Mouse (Mus musculus) layer of hippocampus, postnatal 36 days (tissue): ENCODE results near the gene Tmc1. TPM values are rescaled to one million over a fixed set of nuclear protein-coding genes. Genes with fewer than 3 reads are reported as not detected.

Source experiments
- DNase-seq, 2 experiments: peaks; one replicate each; pipeline ENCODE4 v3.0.0; 2022
- total RNA-seq, 2 experiments: library from RNA; stranded (reverse); gene quantifications; 2 replicates each; pipeline ENCODE4 v1.2.3; 2021

Gene Tmc1
- not detected for total RNA-seq

DNA sequence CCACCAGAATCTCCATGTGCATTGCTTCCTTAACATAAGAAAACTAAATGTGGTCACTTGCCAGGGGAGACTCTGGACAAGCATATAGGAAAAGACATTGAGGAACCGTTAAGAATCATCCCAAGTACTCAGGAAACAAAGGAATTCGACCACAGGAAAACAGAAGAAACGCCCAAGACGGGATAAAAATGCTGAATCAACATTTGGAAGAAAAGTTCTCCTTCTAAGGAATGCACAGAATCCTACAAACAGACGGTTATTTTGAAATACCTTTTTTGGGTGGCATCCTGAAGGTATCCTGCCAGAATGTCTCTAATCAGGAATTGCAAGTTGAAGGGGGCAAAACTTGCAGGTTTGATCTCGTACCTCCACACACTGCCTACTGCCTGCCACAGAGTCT lies at the start of gene Tmc1:
Gene Tmc1, minus strand, starts transcription at position 329 of the 400 bp plus-strand sequence.
- no peak for DNase-seq

DNA sequence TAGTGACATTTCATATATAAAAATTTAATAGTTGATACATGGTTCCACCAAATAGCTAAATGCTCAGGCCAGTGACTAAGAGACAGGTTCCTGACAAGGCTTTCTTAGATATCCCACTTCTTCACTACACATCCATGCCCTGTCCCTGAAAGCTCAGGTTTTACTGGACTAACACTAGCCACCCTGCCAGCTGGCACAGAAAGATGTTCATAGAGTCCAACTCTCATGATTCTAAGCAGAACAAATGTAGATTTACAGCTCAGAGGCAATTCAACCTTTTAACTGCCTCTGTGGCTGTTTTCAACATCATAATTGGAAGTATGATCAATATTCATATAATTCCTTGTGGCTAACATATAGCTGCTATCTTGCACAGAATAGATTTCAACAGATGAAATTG lies 47.5 kb upstream of the Tmc1 start:
- no peak for DNase-seq

DNA sequence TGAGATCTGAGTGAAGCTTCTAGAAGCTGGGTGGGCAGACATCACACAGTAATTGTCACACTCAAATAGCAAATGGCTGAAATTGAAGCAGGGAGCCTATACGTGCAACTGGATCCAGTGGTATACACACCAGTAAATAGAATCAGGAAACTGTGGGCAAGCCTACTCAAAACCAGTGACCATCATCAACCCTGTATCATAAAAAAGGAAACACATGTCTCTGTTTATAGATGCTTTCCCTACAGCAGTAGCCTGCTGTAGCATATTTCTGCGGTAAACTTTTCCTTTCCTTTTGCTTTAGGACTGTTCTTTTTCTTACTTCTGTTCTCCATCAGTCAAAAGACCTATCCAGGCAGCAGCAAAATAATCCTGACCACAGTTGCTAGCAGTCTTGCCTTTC lies 25.2 kb upstream of the Tmc1 start:
- no peak for DNase-seq

DNA sequence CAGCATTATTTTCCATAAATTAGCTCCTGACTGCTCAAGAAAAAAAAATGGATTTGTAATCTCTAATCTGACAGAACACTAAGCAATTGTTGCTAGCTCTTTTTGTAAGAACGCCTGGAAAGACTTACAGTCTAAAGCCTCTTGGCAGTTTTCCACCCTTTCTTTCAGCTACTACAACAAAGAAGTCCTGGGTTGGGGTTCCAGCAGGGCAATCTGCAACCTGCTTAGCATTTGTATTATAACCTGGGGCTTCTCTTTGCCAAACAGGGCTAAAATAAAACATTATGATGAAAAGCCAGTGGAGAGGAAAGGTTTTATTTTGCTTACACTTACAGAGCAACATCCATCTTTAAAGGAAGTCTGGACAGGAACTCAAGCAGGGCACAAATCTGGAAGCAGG lies 24.1 kb upstream of the Tmc1 start:
- no peak for DNase-seq

DNA sequence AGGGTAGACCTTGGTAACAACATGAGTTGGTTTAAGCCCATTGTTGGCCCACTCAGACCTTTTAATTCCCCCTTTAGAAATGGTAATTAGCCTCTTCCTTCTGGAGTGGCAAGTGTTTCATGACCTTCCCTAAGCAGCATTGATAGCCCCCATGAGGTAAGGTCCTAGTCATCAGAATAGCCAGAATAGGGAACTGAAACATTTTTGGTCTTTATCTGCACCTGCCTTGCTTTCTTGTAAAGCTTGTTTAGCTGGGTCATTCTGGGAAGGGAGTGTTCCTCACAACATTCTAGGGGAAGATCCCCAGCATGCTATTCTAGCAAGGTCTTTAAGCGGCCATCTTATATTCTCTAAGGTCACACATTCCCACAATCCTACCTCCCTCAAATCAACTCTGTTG lies 17.9 kb upstream of the Tmc1 start:
- DNase-seq = no peak

DNA sequence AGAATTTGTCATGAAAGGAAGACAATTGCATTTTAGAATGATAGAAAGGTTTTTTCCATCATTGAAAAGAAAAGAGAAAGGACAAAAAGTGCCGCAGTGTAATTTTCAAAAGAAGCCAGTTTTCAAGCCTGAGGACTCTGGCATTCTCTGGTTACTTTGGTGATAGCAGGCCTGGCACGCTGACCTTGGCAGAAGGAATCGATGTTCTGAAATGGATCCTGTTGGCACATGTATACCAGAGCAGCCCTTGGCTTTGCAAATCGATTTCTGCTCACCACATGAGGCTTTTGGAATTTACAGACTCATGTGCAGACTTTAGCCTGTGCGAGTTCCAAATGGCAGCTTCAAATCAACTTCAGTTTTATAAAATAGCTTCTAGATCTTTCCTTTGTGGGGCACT lies 813 bp upstream of the Tmc1 start:
- DNase-seq = peak; percentile 1 to 4

DNA sequence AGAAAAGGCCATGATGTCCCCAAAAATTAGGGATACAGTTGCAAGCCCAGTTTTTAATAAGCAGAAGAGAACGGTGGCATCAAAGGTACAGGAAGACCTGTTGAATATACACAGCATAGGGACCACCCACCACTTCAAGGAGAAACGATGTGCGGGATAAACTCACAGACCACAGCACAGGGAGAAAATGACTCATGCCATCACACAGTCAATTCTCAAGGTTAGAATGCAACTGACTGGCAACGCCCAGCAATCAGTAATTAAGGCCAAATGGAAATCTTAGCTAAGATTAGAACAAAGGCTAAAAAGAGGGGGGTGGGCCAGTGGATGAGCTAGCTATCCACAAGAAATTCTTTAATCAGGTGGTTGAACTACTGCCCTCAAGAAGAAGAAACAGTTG lies 9.6 kb downstream of the Tmc1 start:
- DNase-seq = no peak

DNA sequence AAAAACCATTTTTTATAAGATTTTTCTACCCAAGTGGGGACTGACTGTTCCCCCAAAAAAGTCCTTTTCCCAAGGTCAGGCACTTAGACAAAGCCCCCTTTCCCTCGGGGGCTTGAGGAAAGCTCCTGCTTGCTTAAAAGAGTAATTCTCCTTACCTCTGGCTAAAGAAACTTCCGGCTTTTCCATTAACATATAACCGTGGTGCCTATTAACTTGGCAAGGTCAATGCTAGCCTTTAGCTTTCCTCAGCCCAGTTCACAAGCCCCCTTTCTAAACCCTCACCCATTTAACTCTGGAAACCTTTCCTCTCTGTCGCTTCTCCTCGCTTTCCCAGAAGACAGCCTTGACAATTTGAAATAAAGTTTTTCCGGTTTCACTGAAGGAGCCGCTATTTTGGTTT lies 29.7 kb downstream of the Tmc1 start:
- no peak for DNase-seq

DNA sequence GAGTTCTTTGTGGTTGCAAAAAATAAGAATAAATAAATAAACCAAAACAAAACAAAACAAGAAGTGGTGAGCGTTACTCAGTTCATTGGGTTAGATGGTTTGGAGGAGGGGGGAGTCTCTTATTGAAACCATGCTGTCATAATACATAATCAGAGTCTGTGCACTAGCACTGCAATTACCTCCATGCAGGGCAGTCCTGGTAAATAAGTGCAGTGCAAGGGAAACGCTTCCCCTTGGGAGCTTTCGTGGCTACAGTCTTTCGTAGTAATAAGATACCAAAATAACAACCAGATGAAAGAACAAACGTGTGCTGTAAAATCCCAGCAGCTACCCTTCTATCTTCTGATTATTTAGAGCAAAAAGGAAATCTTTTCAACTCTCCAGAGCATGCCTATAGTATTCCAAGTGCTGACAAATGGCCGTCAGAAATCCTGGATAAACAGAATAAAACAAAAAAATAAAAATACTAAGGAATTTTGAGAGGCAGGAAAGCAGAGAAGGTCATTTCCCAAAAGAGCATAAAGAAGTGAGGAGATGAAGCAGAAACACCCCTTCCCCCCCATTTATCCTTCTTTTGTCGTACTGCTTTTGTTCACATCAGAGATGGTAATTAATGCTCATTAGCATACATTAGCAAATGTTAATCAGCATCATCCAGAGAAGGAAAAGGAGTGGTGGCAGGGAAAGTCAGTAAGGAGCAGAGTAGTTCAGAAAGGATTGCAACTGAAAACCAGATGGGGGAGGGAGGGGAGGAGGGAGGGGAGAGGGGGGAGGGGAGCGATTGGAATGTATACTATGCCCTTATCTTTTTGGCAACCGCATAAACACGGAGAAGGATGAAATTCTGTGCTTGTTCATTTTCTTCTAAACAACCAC lies 30.4 kb downstream of the Tmc1 start:
- DNase-seq = no peak

DNA sequence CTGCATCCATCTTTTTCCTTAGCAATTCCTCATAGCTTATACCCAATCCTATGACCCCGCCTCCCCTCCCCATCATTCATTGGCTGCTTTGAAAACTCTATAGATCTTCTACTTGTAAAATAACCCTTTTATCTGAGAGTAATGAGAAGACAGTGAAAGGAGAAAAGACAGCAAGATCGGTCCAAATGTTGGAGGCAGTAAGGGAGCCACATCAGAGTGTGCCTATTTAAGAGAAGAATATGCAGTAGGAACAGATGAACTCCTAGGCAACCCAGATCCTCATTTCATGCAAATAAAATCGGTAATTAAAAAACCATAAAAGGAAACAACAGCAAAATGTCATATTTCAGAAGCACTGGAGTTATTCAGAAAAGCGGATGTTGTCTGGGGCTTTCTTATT lies 35.8 kb downstream of the Tmc1 start:
- DNase-seq = no peak

DNA sequence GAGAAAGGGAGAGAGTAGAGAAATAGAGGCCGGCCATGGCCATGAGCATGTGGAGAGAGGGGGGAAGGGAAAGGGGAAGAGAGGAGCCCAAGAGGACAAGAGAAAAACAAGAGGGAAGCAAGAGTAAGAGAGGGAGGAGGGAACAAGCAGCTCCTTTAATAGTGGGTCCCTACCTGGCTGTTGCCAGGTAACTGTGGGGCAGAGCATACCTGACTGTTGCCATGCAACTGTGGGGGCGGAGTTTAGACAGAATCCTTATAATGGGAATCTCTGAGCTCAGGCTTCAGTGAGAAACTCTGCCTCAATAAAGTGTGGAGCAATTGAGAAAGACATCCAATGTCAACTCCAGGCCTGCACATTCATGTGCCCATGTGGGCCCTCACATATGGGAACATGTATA lies 38.9 kb downstream of the Tmc1 start:
- DNase-seq = no peak

DNA sequence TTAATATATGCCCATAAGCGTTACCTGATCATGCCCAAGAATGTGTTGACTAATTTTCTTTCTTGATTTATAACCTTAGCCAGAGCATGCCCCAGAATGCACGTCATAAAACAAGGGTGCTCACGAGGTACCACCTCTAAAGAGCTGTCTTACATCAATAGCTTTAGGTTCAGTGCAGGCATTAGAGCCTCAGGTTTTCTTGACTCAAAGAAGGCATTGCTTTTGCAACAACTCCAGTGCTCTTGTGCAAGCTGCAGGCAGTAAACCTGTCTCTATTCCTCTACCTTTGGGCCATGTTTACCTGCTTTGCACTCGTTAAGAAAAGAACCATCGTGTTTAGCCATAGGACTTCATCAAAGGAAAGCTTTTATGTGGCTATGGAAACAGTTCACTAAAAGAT lies 43.6 kb downstream of the Tmc1 start:
- DNase-seq = no peak

DNA sequence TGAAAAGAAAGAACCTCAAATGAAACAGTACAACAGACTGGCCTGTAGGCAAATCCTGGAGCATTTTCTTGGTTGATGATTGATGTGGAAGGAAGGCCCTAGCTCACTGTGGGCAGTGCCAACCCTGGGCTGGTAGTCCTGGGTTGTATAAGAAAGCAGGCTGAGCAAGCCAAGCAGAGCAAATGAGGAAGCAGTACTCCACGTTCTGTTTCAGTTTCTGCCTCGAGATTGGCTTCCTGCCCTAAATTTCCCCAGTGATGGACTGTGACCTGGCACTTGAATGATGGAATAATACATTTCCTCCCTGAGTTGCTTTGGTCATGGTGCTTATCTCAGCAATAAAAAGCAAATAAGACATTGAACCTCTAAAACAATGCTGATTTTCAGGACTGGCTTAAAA lies 72.8 kb downstream of the Tmc1 start:
- no peak for DNase-seq

DNA sequence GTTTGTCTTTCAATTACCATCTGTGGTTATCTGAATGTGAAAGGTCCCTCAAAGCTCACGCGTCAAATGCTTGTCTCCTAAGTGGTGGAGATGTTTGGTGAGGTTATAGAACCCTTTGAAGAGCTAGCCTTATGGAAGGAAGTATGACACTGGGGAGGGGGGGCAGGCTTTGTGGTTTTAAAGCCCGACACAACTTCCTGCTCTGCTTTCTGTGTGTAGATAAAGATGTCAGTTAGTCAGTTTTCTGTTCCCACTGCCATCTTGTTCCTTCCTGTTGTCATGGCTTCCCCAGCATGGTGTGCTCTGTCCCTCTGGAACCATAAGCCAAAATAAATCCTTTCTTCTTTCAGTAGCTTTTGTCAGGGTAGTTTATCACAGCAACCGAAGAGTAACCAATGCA lies 78.1 kb downstream of the Tmc1 start:
- DNase-seq = no peak

DNA sequence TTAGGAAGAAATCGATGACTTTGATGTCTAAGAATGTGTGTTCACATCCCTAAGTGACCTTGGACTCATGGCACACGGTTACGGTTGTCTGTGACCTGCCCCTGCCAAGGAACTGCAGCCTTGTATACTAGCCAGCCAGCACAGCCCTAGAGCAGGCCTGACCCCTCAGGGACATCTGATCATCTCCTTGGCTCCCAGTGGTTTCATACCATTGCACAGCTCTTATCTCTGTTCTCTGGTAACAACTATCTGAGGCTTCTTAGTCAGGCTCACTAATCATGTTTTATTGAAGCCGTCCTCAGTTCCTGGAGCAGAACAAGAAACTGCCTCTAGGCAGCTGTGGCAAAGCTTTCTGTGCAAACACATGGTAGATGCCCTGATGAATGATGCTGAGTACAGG lies 92.2 kb downstream of the Tmc1 start:
- no peak for DNase-seq

DNA sequence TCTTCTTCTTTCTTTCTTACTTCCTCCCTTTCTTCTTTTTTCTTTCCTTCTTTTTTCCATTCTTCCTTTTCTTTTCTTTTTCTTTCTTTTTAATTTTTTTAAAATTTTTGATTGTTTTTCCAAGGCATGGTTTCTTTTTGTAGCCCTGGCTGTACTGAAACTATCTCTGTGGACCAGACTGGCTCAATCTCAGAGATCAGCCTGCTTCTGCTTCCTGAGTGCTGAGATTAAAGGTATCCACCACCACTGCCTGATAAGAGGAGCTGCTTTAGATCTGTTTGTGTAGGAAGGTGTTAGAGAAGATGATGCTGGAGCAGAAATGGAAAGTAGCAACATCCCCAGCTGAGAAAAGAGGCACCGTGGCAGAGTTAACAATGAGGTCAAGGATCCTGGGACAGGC lies 93.7 kb downstream of the Tmc1 start:
- no peak for DNase-seq

DNA sequence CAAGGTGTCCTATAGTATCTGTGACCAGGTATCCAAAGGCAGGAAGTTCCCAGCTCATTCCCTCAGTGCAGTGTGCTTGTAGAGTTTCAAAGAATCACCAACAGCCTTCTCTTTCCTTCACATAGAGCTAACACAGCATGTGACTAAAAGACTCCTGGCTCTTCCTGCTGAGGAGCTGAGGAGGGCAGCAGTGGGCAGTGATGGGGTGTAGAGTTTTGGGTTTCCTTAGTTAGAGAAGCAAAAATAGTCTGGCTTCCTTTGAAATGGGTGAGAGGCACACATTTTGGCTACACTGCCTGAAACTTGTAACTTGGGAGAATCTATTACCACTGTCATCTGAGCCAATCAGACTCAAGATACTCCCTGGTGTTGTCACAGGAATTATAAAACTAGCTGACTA lies 96.2 kb downstream of the Tmc1 start:
- no peak for DNase-seq

DNA sequence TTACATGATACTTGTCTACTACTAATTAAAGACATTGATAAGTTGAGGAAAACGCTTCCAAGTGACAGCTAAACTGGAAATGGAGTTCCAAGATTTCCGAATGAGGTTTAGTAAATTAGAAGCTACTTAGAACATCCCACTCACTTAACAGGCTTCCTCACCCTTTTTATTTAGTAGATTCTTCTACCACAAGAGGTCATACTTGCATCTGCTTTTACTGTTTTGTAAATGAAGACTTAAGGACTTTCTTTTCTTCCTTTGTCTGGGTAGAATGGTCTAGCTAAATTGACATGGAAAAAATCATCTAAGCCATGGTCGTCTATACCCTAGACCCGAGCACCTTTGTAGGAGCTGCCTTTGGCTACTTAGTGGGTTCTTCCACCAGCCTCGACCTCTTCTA lies 105.1 kb downstream of the Tmc1 start:
- DNase-seq = no peak

DNA sequence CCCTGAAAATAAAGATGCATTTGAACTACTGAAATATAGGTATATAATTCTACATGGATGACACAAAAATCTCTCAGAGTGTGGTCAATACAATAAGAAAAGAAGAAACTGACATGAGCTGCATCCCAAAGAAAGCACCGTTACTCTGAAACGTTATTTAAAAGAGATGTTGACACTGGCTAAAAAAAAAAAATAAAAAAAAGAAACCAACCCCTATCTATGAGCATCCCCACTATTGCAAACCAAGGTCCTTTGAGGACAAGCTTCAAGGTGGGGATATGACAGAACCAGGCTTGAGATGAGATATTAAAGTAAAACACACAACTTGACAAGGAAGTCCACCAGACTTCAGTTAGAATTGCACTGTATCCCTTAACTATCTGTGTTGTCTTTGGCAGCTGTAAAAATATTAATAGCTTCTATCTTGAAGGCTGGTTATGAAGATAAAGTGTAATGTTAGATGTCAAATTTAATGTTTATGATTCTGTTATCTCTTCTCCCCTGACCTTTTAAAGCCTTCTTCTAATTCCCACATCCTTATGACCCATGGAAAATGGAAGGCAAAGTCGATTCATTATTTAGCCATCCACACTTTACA lies 106.4 kb downstream of the Tmc1 start:
- DNase-seq = no peak

DNA sequence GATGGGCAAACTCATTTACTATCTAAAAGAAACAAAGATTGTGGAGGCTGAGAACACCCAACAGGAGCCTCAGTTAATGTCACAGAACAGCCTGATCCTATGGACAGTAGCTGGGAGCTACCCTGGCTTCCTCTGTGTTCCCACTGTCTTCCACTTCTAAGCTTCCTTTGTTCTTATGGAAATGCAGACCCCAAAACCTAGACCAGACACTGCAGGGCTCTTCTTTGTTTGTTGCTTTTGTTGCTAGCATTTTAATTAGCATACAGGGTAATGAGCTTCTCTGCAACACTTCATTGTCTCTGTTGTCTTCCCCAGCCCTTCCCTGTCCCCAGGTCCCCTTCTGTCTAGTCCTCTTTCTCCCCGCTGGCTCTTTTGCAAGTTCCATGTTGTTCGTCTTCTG lies 116.6 kb downstream of the Tmc1 start:
- no peak for DNase-seq

DNA sequence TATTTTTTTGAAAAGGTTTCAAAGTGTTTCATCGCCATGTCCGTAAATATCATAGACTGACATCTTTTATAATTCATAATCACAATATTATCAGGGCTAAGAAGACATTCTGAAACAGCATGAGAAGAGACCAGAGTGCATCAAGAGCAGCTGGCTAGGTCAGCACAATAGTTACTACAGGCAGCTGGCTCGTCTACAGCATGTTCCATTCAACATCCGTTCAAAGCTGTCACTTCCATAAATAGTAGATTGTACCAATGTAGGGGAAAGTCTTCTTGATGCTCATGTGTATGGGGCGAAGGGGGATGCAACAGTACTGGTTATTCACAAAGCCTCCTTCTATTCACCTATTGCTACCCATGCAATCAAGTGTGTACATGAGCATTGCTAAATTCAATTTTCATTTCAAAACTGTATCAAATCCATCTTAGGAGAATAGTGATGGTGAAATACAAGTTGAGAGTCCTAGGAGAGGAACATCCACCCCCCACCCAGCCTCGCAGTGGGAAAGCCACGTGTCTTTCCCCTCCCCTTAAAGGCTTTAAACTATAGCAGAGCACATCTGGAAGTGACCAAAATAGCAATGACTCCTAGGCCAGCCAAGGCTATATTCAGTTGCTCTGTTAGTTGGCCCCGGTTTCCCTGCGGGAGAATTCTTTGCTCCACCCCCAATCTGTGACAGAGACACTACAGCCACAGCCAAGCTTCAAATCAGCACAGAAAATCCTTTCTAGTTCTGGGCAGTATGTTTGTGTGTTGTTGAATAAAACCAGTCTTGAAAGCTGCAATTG lies 117.8 kb downstream of the Tmc1 start:
- no peak for DNase-seq

DNA sequence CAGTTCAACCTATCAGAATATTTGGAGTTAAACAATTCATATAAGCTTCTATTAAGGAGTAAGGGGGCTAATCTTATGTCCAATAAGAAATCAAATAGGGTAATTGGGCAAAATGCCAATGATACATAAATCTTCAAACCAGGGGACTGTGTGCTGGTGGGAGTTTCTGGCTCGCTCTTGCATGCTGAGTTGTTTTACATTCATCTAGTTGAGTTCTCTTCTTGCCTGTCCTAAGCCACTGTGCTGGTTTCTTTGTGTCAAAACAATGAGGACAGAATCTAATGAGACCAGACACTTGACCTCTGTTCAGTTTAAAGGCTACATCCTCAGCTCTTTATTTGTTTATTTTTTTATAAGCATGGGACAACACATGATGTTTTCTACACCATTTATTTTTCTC lies 119.1 kb downstream of the Tmc1 start:
- DNase-seq = no peak

DNA sequence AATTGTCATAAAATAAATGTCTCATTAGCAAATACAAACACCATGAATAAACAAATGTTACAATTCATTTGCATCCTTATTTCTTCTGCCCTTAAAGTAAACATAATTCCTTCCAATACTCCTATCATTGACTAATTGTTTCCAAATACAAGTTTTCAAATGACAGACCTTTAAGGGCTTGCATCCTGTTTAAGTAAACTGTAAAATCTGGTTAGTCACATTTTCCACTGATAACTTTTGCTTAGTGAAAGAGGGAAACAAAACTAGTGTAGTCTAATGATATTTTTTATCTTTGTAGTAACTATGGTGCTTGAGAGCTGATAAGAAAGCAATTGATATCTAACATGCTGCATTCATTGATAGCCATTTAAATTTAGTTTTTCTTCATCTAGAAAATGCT lies 154.5 kb downstream of the Tmc1 start:
- DNase-seq = no peak
